Mouse (Mus musculus) T-cell, adult 2 months (primary cell): Measurements from ENCODE around the gene Ctnnbl1.

Experiments used
- DNase-seq: peaks from one replicate; pipeline ENCODE4 v3.0.0; 2022; ENCODE audit warnings: low spot score

Gene Ctnnbl1

DNA sequence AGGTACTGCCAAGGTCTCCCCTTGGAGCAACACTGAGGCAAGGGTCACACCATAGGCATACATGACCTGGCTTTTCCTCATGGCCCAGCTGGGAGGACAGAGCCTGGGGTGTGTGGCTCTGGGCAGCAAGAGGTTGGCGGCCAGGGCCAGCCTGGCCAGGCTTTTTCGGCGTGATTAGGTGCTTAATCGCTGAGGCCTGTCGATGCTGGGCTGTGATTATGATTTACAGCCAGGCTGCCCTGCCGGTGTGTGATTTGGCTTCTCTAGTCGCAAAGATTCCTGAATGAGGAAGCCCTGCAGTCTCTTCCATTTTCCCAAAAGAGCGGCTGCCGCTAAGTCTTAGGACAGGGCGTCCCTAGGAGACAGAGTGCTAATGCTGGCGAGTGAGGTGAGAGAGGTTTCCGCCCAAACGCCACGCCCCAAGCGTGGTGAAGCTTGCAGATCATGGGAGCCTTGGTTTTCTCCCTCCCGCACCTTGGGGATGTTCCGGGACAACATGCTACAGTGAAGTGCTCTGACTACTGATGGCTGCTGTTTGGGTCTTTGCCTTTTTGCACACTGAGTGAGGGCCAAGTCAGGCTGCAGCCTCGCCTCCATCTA, 203.5 kb downstream of the Ctnnbl1 start:
- DNase-seq, result no peak
